Mouse (Mus musculus) kidney, adult 2 months (tissue): ENCODE data around the gene Zc3h4.

Experiments used
- CTCF ChIP-seq: fragments of 200-500 bp; conservative IDR thresholded peaks from 2 replicates; pipeline ENCODE4 v1.5.1; 2011; ENCODE audit warnings: low read depth, mild to moderate bottlenecking, control low read depth, low read length, moderate library complexity, mixed read lengths; ENCODE audit not compliant: insufficient read depth, insufficient read length
- POLR2A ChIP-seq: fragments of 200-500 bp; IDR thresholded peaks from one replicate; pipeline ENCODE4 v1.6.1; 2011; ENCODE audit warnings: low read depth, low read length, control low read depth

DNA sequence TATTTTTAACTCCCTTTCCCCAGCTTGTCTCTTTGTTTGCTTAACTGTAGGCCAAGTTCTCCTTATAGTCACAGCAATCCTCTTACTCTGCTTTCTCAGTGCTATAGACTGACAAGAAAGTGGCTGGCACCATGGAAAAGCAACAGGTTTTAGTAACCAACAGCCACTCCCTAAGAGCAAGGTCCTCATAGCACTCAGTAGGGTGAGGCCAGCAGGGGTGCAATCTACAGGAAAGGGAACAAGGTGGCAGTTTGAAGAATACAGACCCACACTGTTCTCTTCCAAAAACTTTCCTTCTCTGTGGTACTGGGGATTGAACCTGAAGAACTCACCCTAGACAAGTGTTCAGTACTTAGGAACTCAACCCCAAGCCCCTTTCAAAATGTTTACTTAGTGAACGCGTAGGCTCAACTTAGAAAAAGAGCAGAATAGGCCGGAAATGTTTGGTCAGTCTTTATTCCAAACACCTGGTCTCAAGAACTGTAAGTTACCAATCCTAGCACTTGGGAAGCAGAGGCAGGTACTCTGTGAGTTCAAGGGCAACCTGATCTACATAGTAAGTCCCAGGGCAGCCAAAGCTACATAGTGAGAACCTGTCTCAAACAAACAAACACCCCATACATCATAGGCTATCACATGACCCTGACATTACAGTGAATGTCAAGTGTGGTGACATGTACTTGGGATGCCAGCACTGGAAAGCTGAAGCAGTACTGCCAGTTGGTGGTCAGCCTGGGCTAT lies 44.7 kb upstream of the Zc3h4 start:
- TF ChIP-seq CTCF = no peak
- no peak for TF ChIP-seq POLR2A
